Mouse (Mus musculus) C2C12 (cell line): ENCODE measurements around the gene Zfp764. TPM values are rescaled to one million over a fixed set of nuclear protein-coding genes. Genes with fewer than 3 reads are reported as not detected.

ENCODE experiments used
- polyA plus RNA-seq: library from polyadenylated mRNA; unstranded; fragments of >200 nt; fragmentation: generic; extraction: Trizol; gene quantifications from one replicate; pipeline ENCODE4 v1.2.1, GENCODE M21; 2012; ENCODE audit warnings: missing spikeins

Gene Zfp764
- polyA plus RNA-seq, 1 experiment = 1.9 TPM

Other genes with a start within 250 kb of the Zfp764 start
- 56.2 TPM for gene Cd2bp2, start 210.8 kb downstream of the Zfp764 start, polyA plus RNA-seq
- gene Tbc1d10b, start 198.4 kb downstream of the Zfp764 start, polyA plus RNA-seq = 41.4 TPM
- gene Mylpf, start 197.9 kb downstream of the Zfp764 start, polyA plus RNA-seq = 39.4 TPM
- gene Zfp553, start 173.8 kb downstream of the Zfp764 start, polyA plus RNA-seq = 16.1 TPM
- 1.7 TPM for gene Sept1, start 173.7 kb downstream of the Zfp764 start, polyA plus RNA-seq
- 38.0 TPM for gene Zfp771, start 162.5 kb downstream of the Zfp764 start, polyA plus RNA-seq
- 226 TPM for gene Dctpp1, start 146.1 kb downstream of the Zfp764 start, polyA plus RNA-seq
- 41.4 TPM for gene Sephs2, start 132.8 kb downstream of the Zfp764 start, polyA plus RNA-seq
- 0.07 TPM for gene Itgal, start 110.6 kb downstream of the Zfp764 start, polyA plus RNA-seq
- gene Zfp768, start 61.2 kb downstream of the Zfp764 start, polyA plus RNA-seq = 17.5 TPM
- gene Zfp747, start 30.8 kb downstream of the Zfp764 start, polyA plus RNA-seq = 5.1 TPM
- 0.32 TPM for gene 9130019O22Rik, start 19.7 kb downstream of the Zfp764 start, polyA plus RNA-seq
- 2.9 TPM for gene E430018J23Rik, start 13.2 kb downstream of the Zfp764 start, polyA plus RNA-seq
- gene Zfp688, start 15.2 kb upstream of the Zfp764 start, polyA plus RNA-seq = 8.2 TPM
- gene Zfp689, start 42.3 kb upstream of the Zfp764 start, polyA plus RNA-seq = 3.7 TPM
- 28.6 TPM for gene Prr14, start 52.8 kb upstream of the Zfp764 start, polyA plus RNA-seq
- gene Fbrs, start 72.4 kb upstream of the Zfp764 start, polyA plus RNA-seq = 20.9 TPM
- gene Srcap, start 105.2 kb upstream of the Zfp764 start, polyA plus RNA-seq = 24.1 TPM
- 14.9 TPM for gene Gm42715, start 112.8 kb upstream of the Zfp764 start, polyA plus RNA-seq
- not detected for gene Tmem265, start 154.6 kb upstream of the Zfp764 start, polyA plus RNA-seq
- gene Phkg2, start 166.5 kb upstream of the Zfp764 start, polyA plus RNA-seq = 21.1 TPM
- gene Ccdc189, start 181.8 kb upstream of the Zfp764 start, polyA plus RNA-seq = 4.2 TPM
- gene Rnf40, start 181.9 kb upstream of the Zfp764 start, polyA plus RNA-seq = 29.7 TPM
- gene Zfp629, start 209.0 kb upstream of the Zfp764 start, polyA plus RNA-seq = 5.2 TPM